Mouse (Mus musculus): ENCODE measurements around the gene Ccng2. TPM values are rescaled to one million over a fixed set of nuclear protein-coding genes. Genes with fewer than 3 reads are reported as not detected.

Gene Ccng2
- polyA plus RNA-seq, 1 experiment from 2014 or later, result 99.3 TPM

- Histone ChIP-seq H3K4me1 (ENCODE audit: control insufficient read depth, insufficient read depth, low read length) (no peaks in the 10 kb centered on the region), H3K36me3 (ENCODE audit: control insufficient read depth, insufficient read depth, low read length) (no peaks in the 10 kb centered on the region), H3K9ac (ENCODE audit: low read length) (no peak overlapping the region), H3K27ac (ENCODE audit: low read depth, low read length) (no peak overlapping the region), H3K9me3 (ENCODE audit: control insufficient read depth, low read length) (0 out of 2 replicates have a peak, but pooled peaks cover 5% of the 10 kb centered on the region), H3K4me2 (ENCODE audit: low read depth) (no peak overlapping the region), H3K4me3 (ENCODE audit: low read depth, low read length) (no peak overlapping the region), H3K27me3 (ENCODE audit: control insufficient read depth, insufficient read depth, low read length) (no peaks in the 10 kb centered on the region)
- 96% methylated on average over 4 of the region's 4 CpGs for WGBS
- DNase-seq (ENCODE audit: low spot score), result no peak
- no peak for ATAC-seq (ENCODE audit: insufficient read depth, low FRiP score, low TSS enrichment)
These were observed 29.7 kb downstream of the Ccng2 start for GRCm38 (mm10) chr5:93296754-93297153.

- Histone ChIP-seq H3K9me3 (ENCODE audit: control insufficient read depth, low read length) (0 out of 2 replicates have a peak, but pooled peaks cover 5% of the 10 kb centered on the region), H3K27me3 (ENCODE audit: control insufficient read depth, insufficient read depth, low read length) (no peaks in the 10 kb centered on the region), H3K4me1 (ENCODE audit: control insufficient read depth, insufficient read depth, low read length) (no peaks in the 10 kb centered on the region), H3K4me2 (ENCODE audit: low read depth) (no peak overlapping the region), H3K36me3 (ENCODE audit: control insufficient read depth, insufficient read depth, low read length) (no peaks in the 10 kb centered on the region), H3K9ac (ENCODE audit: low read length) (no peak overlapping the region), H3K4me3 (ENCODE audit: low read depth, low read length) (no peak overlapping the region), H3K27ac (ENCODE audit: low read depth, low read length) (no peak overlapping the region)
- WGBS, result 86% methylated on average over 3 of the region's 3 CpGs
- ATAC-seq (ENCODE audit: insufficient read depth, low FRiP score, low TSS enrichment) (no peak), DNase-seq (ENCODE audit: low spot score) (no peak)
These were observed 30.3 kb downstream of the Ccng2 start for GRCm38 (mm10) chr5:93297311-93297710.

GRCm38 (mm10) chr5:93305126-93305830 lies 38.2 kb downstream of the Ccng2 start:
- Histone ChIP-seq H3K9me3 (ENCODE audit: control insufficient read depth, low read length) (no peaks in the 10 kb centered on the region), H3K9ac (ENCODE audit: low read length) (no peak overlapping the region), H3K27me3 (ENCODE audit: control insufficient read depth, insufficient read depth, low read length) (no peaks in the 10 kb centered on the region), H3K4me1 (ENCODE audit: control insufficient read depth, insufficient read depth, low read length) (no peaks in the 10 kb centered on the region), H3K27ac (ENCODE audit: low read depth, low read length) (no peak overlapping the region), H3K36me3 (ENCODE audit: control insufficient read depth, insufficient read depth, low read length) (no peaks in the 10 kb centered on the region), H3K4me2 (ENCODE audit: low read depth) (no peak overlapping the region), H3K4me3 (ENCODE audit: low read depth, low read length) (no peak overlapping the region)
- no peak for DNase-seq (ENCODE audit: low spot score)
- 81% methylated on average over 2 of the region's 2 CpGs for WGBS
- no peak for ATAC-seq (ENCODE audit: insufficient read depth, low FRiP score, low TSS enrichment)

DNA sequence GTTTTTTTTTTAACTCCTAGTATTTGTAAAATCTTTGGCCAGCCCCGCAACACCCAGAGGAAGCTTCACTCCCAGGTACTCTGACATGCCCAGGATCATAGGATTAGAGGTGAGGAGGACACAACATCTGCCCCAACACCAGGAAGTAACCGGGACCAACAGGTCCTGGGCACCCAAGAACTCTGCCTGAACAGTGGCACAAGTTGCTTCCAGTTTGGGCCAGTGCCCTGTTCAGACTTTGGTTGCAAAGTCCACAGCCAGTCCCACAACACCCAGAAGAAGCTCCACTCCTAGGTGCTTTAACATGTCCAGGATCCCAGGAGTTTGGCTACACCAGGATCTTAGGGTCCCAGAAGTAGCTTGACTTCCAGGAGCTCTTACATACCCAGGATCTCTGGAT lies 41.9 kb downstream of the Ccng2 start:
- Histone ChIP-seq H3K4me2 (ENCODE audit: low read depth) (no peak overlapping the region), H3K27me3 (ENCODE audit: control insufficient read depth, insufficient read depth, low read length) (no peaks in the 10 kb centered on the region), H3K4me1 (ENCODE audit: control insufficient read depth, insufficient read depth, low read length) (no peaks in the 10 kb centered on the region), H3K27ac (ENCODE audit: low read depth, low read length) (no peak overlapping the region), H3K36me3 (ENCODE audit: control insufficient read depth, insufficient read depth, low read length) (no peaks in the 10 kb centered on the region), H3K9me3 (ENCODE audit: control insufficient read depth, low read length) (no peaks in the 10 kb centered on the region), H3K4me3 (ENCODE audit: low read depth, low read length) (no peak overlapping the region), H3K9ac (ENCODE audit: low read length) (no peak overlapping the region)
- ATAC-seq (ENCODE audit: insufficient read depth, low FRiP score, low TSS enrichment) (no peak), DNase-seq (ENCODE audit: low spot score) (no peak)
- 93% methylated on average over 2 of the region's 2 CpGs for WGBS

GRCm38 (mm10) chr5:93323320-93324001 lies 56.4 kb downstream of the Ccng2 start:
- ATAC-seq (ENCODE audit: insufficient read depth, low FRiP score, low TSS enrichment) (no peak), DNase-seq (ENCODE audit: low spot score) (no peak)
- 74% methylated on average over 1 of the region's 1 CpGs for WGBS
- no peak overlapping the region for H3K4me3 ChIP-seq (ENCODE audit: low read depth, low read length)
- H3K36me3 ChIP-seq (ENCODE audit: control insufficient read depth, insufficient read depth, low read length), result no peaks in the 10 kb centered on the region
- no peak overlapping the region for H3K9ac ChIP-seq (ENCODE audit: low read length)
- no peaks in the 10 kb centered on the region for H3K27me3 ChIP-seq (ENCODE audit: control insufficient read depth, insufficient read depth, low read length)
- no peaks in the 10 kb centered on the region for H3K4me1 ChIP-seq (ENCODE audit: control insufficient read depth, insufficient read depth, low read length)
- no peak overlapping the region for H3K27ac ChIP-seq (ENCODE audit: low read depth, low read length)
- no peaks in the 10 kb centered on the region for H3K9me3 ChIP-seq (ENCODE audit: control insufficient read depth, low read length)
- H3K4me2 ChIP-seq (ENCODE audit: low read depth), result no peak overlapping the region

Other genes with a start within 250 kb of the Ccng2 start
- 0.41 and 0.58 TPM in 2 replicates for gene Sowahb, start 222.2 kb upstream of the Ccng2 start, polyA plus RNA-seq (2014; fragmentation: Nextera tagmentation; extraction: Ambion mirVana)
- gene Sept11, start 173.8 kb upstream of the Ccng2 start, polyA plus RNA-seq (2014; fragmentation: Nextera tagmentation; extraction: Ambion mirVana), result 276 and 289 TPM in 2 replicates
- 142 and 147 TPM in 2 replicates for gene Ccni, start 60.8 kb upstream of the Ccng2 start, polyA plus RNA-seq (2014; fragmentation: Nextera tagmentation; extraction: Ambion mirVana)
- gene 2010109A12Rik, start 60.7 kb upstream of the Ccng2 start, polyA plus RNA-seq (2014; fragmentation: Nextera tagmentation; extraction: Ambion mirVana), result 0.45 and 1.1 TPM in 2 replicates

Measured in neural tube, embryonic 11.5 days (tissue).